Mouse (Mus musculus) layer of hippocampus, adult 11-12 months (tissue): ENCODE measurements around the gene Gm49394.

Source experiments
- DNase-seq: peaks from one replicate; pipeline ENCODE4 v3.0.0; 2022; ENCODE audit warnings: low spot score

Gm49394 gene

GRCm38 (mm10) chr7:142669751-142670625, at the start of gene Gm49394:
Gene Gm49394 (minus strand): TSS chr7:142669942.
- DNase-seq: no peak

- DNase-seq: peak; percentile 59
These were observed 45.2 kb upstream of the Gm49394 start for GRCm38 (mm10) chr7:142714783-142715498.

DNA sequence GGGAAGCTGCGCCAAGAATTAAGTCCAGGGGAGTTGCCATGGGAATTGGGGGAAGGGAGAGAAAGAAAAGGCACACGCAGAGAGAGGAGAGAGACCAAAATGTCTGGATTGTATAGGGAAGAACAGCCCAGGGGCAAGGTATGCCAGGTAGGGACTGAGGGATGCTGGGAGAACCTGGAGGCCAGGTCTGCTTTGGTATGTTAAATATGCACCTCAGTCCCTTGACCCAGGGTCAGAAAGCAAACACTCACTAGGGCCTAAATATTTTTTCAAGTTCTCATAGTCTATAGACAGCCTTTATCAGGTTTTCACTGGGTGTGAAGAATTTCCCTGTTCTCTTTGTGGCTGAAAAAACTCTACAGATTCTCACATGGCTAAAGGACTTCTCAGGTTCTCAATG, 37.1 kb upstream of the Gm49394 start:
- no peak for DNase-seq

GRCm38 (mm10) chr7:142699334-142699860, 29.7 kb upstream of the Gm49394 start:
- DNase-seq: no peak

DNA sequence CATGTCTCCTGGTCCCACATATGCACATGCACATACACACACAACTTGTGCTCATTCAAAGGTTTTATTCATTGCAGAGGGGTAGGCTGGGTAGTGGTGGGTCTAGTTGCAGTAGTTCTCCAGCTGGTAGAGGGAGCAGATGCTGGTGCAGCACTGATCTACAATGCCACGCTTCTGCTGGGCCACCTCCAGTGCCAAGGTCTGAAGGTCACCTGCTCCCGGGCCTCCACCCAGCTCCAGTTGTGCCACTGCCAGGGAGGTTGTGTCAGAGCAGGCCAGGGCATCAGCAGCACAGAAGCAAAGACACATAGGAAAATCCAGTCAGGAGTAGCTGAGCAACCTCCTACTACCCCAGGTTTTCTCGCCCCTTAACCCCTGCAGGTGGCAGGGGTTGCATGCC, 8.9 kb upstream of the Gm49394 start:
- no peak for DNase-seq

GRCm38 (mm10) chr7:142675644-142676043, 5.9 kb upstream of the Gm49394 start:
- DNase-seq: peak; percentile 74

- no peak for DNase-seq
These were observed 5.4 kb upstream of the Gm49394 start for GRCm38 (mm10) chr7:142675141-142675540.

GRCm38 (mm10) chr7:142672120-142672519, 2.4 kb upstream of the Gm49394 start:
- peak; percentile 73 for DNase-seq

GRCm38 (mm10) chr7:142671067-142671466, 1.3 kb upstream of the Gm49394 start:
- no peak for DNase-seq

DNA sequence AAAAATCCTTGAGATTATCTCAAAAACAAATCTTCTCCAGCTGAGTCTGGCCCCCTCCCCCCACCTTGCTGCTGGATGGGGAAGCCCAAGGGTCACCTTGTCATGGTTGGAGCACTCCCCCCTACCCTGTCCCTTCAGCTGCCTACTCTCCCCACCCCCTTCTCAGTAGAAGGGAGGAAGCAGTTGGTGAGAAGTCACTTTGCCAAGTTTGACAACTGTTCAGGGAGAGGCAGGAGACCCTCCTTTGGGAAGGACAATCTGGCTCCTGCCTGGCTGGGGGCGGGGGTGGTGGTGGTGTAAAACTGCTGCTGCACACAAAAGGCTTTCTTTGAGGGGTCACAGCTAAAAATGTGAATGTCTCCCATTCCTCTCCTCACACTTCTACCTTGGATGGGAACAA, 1.4 kb downstream of the Gm49394 start:
- DNase-seq: no peak

- DNase-seq: no peak
These were observed 2.2 kb downstream of the Gm49394 start for GRCm38 (mm10) chr7:142667521-142667920.

DNA sequence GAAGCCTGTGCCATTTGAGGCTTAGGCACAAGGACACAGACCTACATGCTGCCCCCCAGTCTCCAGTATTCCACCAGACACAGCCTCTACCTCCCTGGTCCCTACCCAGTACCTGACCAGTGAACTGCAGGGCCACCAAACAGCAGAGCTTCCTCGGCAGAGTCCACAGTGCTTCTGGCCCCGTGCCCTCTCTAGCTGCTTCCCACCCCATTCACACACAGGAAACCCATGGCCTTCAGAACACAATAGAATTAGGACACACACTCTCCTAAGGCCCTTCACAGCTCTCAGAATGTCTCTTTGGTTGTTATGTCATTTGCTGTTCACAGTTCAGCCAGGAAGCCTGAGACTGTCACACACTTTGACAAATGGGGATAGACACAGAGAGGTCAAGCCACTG, 3.1 kb downstream of the Gm49394 start, which contains the start of gene Igf2:
Gene Igf2, minus strand, starts transcription at position 158 of the 400 bp plus-strand sequence.
- no peak for DNase-seq

GRCm38 (mm10) chr7:142666109-142666508, 3.6 kb downstream of the Gm49394 start:
- no peak for DNase-seq

DNA sequence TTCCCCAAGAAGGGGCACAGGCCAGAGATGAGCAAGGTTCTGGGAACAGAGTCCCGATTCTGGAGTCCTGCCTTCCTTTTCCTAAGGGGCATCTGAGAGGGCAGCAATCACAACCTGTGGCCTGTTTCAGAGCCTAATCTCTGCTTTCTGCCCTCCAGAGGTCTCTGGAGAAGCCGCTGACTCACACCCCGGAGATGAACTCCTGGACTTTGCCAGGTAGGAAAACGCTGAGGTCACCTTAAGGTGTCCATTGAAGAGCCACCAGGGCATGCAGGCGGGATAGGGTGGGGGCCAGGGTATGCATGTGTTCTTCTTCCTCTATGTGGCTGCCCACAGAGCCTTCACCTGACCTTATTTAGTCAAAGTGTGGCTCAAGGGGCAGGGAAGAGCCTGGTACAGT, 4.4 kb downstream of the Gm49394 start:
- no peak for DNase-seq

DNA sequence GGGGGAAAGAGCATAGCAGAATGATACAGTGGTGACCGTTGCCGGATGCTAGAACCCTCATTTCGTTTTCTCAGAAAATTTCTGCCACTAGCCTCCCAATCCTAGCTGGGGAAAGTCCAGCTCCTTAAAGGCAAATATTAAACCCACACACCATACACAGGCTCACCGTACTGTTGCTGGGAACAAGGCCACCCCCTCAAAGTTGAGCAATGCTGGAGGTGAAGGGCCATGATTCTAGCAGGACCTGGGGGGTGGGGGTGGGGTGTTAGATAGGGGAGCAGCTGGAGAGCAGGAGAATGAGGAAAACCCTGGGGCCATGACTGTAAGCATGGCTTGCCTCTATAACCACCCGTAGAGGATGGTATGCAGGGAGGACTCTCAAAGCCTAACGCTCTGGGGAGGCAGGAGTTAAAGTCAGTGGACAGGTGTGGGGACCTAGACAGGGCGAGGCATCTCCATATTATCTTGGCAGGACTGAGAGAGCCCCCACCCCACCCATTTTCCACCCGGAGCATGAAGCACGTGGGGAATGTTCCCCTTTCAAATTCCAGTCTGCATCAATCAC, 5.2 kb downstream of the Gm49394 start:
- no peak for DNase-seq

GRCm38 (mm10) chr7:142663931-142664421, 5.8 kb downstream of the Gm49394 start:
- no peak for DNase-seq

- DNase-seq: no peak
These were observed 6.6 kb downstream of the Gm49394 start for GRCm38 (mm10) chr7:142663151-142663550.

- no peak for DNase-seq
These were observed 7.9 kb downstream of the Gm49394 start for GRCm38 (mm10) chr7:142661811-142662210.

DNA sequence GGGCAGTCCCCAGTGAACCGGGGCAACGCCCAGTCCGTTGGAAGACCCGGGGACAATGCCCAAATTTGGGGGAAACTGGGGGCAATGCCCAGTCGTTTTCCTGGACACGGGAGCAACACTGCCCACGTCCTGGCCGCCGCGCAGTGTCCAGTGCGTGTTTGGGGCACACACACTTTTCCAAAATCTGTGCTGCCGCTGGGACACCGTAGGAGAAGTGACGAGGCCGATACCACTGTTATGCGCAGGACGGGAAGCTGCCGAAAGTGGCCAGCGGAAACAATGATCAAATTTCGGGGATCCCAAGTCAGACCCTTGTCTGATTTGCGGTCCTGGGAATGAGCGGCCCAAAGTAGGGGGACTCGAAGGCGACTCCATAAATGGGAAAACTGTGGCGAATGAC, 8.7 kb downstream of the Gm49394 start:
- DNase-seq: no peak

DNA sequence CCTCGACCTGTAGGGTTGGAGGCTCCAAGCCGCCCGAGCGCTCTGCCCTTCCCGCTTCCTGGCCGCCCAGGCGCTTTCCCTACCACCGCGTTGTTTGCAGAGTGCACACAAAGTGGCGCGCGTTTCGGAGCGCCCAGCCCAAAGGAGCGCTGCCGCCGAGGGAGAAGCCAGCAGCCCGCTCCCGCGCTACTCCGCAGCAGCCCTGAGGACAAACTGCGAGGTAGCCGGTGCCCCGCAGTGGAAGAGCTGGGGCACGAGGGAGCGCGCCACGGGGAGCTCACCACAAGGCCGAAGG, 9.1 kb downstream of the Gm49394 start:
- DNase-seq: no peak

DNA sequence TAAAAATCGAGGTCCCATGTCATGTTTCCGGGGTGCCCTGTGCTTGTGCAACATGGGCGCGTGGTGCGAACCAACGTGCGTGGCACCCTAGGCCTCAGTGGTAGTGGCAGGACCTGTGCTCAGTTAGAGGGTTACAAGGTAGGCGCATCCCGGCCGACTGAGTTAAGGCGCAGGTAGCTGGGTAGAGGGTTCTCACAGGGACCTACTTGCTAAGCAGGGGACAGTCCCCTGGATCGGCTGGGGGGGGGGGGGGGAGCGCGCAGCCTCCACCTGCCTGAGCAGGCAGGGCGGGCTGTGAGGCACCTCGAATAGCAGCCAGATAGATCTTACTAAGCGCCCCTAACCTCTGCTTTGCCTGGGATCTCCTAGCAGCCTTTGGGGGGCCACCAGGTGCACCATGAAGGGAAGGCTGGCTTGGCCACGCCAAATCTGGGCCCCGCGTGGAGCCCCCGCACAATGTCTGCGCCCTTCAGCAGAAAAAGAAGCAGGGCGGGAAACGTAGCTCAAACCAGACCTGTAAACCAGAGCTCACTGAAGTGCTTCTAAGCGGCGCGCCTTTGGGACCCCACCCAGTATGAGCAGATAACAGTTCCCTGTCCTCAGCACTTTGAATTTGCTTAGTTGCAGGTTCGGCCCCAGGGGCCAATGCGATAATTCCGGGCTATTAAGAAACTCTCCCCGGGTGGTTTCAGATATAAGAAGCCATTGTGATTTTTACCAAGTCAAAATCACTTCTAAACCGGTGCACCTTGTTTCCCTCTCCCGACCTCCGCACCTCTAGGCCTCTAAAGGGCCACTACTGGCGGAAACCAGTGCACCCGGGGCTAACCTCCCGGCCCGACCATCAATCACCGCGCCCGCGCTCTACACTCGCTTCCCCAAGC, 9.7 kb downstream of the Gm49394 start:
- DNase-seq: no peak
